Mouse (Mus musculus) heart, embryonic 12.5 days (tissue): ENCODE results near the gene Btbd8. TPM values are rescaled to one million over a fixed set of nuclear protein-coding genes. Genes with fewer than 3 reads are reported as not detected.

Source experiments
- ATAC-seq: fragments of 200-750 bp; cut with Nextera tagmentation; 2 replicates; pipeline ENCODE4 v1.8.0; 2017; ENCODE audit warnings: moderate TSS enrichment, moderate library complexity; ENCODE audit not compliant: insufficient number of reproducible peaks, low FRiP score
- H3K27ac ChIP-seq: fragments of 300-500 bp; sonication (generic); 2 replicates; pipeline ENCODE4 v1.5.1; 2016; ENCODE audit warnings: mild to moderate bottlenecking, moderate library complexity; ENCODE audit not compliant: poor library complexity, severe bottlenecking
- H3K27me3 ChIP-seq: fragments of 300-500 bp; sonication (generic); replicated peaks from 2 replicates; pipeline ENCODE4 v1.6.1; 2016; ENCODE audit warnings: mild to moderate bottlenecking, moderate library complexity
- H3K36me3 ChIP-seq: fragments of 300-500 bp; sonication (generic); 2 replicates; pipeline ENCODE4 v1.6.1; 2016; ENCODE audit warnings: mild to moderate bottlenecking, moderate library complexity
- H3K4me1 ChIP-seq: fragments of 300-500 bp; sonication (generic); replicated peaks from 2 replicates; pipeline ENCODE4 v1.6.1; 2016; ENCODE audit warnings: mild to moderate bottlenecking
- H3K4me2 ChIP-seq: fragments of 300-500 bp; sonication (generic); 2 replicates; pipeline ENCODE4 v1.6.1; 2016; ENCODE audit warnings: mild to moderate bottlenecking, moderate library complexity
- H3K4me3 ChIP-seq: fragments of 300-500 bp; sonication (generic); 2 replicates; pipeline ENCODE4 v1.5.1; 2016; ENCODE audit warnings: mild to moderate bottlenecking
- H3K9ac ChIP-seq: fragments of 300-500 bp; sonication (generic); 2 replicates; pipeline ENCODE4 v1.6.1; 2016; ENCODE audit warnings: mild to moderate bottlenecking, moderate library complexity
- H3K9me3 ChIP-seq: fragments of 300-500 bp; sonication (generic); replicated peaks from 2 replicates; pipeline ENCODE4 v1.6.1; 2016; ENCODE audit warnings: mild to moderate bottlenecking, moderate library complexity
- WGBS: fragments of 180-500 bp; shearing (Covaris S2); methylation state at CpG from one replicate; pipeline ENCODE4 v1.1.7; 2016; 5-methylcytosine and 5-hydroxymethylcytosine counted together
- polyA plus RNA-seq: library from polyadenylated mRNA; unstranded; fragments of >200 nt; fragmentation: Nextera tagmentation; extraction: Ambion mirVana; gene quantifications from 2 replicates; pipeline ENCODE4 v1.2.1, GENCODE M21; 2016

Btbd8 gene
- polyA plus RNA-seq, 1 experiment from 2014 or later = 4.4 TPM

- WGBS = 70% methylated on average over 2 of the region's 2 CpGs
- Histone ChIP-seq H3K4me2 (no peak overlapping the region), H3K4me1 (no peaks in the 10 kb centered on the region)
Observed at GRCm38 (mm10) chr5:107415098-107415497, 22.7 kb upstream of the Btbd8 start.

DNA sequence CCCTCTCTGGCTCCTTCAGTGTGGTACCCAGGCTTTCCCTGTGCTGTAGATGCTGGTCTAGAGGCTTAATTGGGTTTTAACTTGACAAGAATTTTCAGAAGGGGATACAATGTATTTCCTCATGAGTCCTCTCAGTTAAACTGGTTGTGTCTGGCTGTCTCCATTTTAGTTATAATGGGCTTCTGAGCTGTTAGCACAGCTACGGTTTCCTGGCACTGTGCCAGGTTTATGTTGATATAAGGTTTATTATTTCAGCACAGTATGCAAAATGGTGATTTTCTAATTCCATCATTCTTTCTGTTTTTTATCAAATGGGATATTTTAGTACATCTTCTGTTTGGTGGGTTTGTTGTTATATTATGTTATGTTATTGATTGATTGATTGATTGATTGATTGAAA is 16.1 kb upstream of the Btbd8 start:
- no peaks in the 10 kb centered on the region for H3K4me1 ChIP-seq
- no peak overlapping the region for H3K4me2 ChIP-seq
- H3K27me3 ChIP-seq = no peaks in the 10 kb centered on the region
- H3K4me3 ChIP-seq = no peak overlapping the region
- H3K27ac ChIP-seq = no peak overlapping the region
- ATAC-seq = no peak
- no peaks in the 10 kb centered on the region for H3K9me3 ChIP-seq
- 40% methylated on average over 1 of the region's 1 CpGs for WGBS
- no peak overlapping the region for H3K9ac ChIP-seq
- no peaks in the 10 kb centered on the region for H3K36me3 ChIP-seq

More at GRCm38 (mm10) chr5:107415098-107415497, 22.7 kb upstream of the Btbd8 start:
- H3K36me3 ChIP-seq = no peaks in the 10 kb centered on the region
- H3K4me3 ChIP-seq = no peak overlapping the region
- no peaks in the 10 kb centered on the region for H3K9me3 ChIP-seq
- no peaks in the 10 kb centered on the region for H3K27me3 ChIP-seq
- no peak overlapping the region for H3K27ac ChIP-seq
- H3K9ac ChIP-seq = no peak overlapping the region
- no peak for ATAC-seq

DNA sequence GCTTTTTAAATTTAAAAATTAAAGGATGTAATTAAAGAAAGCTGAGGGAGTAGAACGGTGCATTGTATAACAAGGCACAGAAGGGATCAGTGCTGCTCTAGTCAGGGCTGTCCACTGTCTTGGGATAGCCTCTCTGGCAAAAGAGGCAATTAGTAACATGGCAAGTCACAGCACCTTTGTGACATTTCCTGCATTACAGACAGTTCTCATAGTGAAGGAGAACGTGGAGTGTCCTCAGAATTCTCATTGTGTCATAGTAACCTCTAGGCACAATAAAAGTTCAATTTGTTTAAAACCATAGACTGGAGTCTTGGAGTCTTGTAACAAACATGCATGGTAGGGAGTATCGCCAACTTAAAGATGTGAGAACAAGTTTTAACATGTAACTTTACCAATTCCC is 6.5 kb upstream of the Btbd8 start, which contains the start of gene Lpcat2b:
TSS of gene Lpcat2b (plus strand) at position 301 of the 400 bp plus-strand sequence.
- 66% methylated on average over 3 of the region's 3 CpGs for WGBS
- no peak within 1 kb of the TSS for H3K4me2 ChIP-seq
- H3K36me3 ChIP-seq = no peaks in the 10 kb centered on the region

GRCm38 (mm10) chr5:107434001-107434400 is 3.8 kb upstream of the Btbd8 start:
- ATAC-seq = no peak
- WGBS = 72% methylated on average over 5 of the region's 5 CpGs
- Histone ChIP-seq H3K9me3 (no peaks in the 10 kb centered on the region), H3K27me3 (peaks cover 9% of the 10 kb centered on the region; the same call in 1 of the 2 replicates), H3K9ac (no peak overlapping the region), H3K4me3 (no peak overlapping the region), H3K4me1 (peaks cover 5% of the 10 kb centered on the region; the same call in 1 of the 2 replicates), H3K27ac (no peak overlapping the region), H3K4me2 (no peak overlapping the region), H3K36me3 (no peaks in the 10 kb centered on the region)

More for the DNA sequence above, 6.5 kb upstream of the Btbd8 start, which contains the start of gene Lpcat2b:
- ATAC-seq = no peak
- no peak within 1 kb of the TSS for H3K27ac ChIP-seq
- no peak within 1 kb of the TSS for H3K9ac ChIP-seq
- no peaks in the 10 kb centered on the region for H3K9me3 ChIP-seq
- no peak within 1 kb of the TSS for H3K4me3 ChIP-seq
- no peaks in the 10 kb centered on the region for H3K4me1 ChIP-seq
- peaks cover 12% of the 10 kb centered on the region; the same call in 1 of the 2 replicates for H3K27me3 ChIP-seq

GRCm38 (mm10) chr5:107436185-107436584 is 1.6 kb upstream of the Btbd8 start:
- ATAC-seq = no peak
- H3K4me3 ChIP-seq = no peak overlapping the region
- WGBS = 80% methylated on average over 6 of the region's 6 CpGs

DNA sequence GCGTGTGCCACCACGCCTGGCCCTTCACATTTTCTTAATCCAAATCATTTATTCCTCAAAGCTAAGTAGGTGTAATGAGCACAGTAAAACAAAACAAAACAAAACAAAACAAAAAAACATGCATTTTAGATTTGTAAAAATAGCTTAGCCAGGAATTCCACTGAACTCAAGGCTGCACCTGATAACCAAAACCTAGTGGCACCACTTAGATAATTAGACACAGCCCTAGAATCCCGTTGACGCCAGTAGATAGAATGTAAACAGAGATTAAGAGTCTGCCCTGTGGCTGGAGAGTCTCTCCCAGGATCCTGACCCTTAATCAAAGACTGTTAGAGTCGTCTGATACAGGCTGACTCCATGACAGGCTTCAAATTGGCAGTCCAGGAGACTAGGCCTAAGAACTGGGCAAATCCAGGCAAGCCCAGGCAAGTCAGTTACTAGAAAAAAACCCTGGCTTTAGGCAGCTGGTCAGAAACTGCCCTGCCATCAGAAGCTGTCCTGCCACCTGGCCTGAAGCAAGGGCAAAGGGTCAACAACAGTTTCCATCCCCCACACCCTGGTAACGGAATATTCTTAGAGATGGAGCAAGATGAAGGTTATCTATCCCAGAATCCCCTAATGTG is 1.1 kb upstream of the Btbd8 start:
- no peaks in the 10 kb centered on the region for H3K36me3 ChIP-seq
- H3K4me1 ChIP-seq = peaks cover 5% of the 10 kb centered on the region; the same call in 1 of the 2 replicates
- H3K4me2 ChIP-seq = no peak overlapping the region
- H3K27me3 ChIP-seq = peaks cover 9% of the 10 kb centered on the region; the same call in 1 of the 2 replicates
- no peaks in the 10 kb centered on the region for H3K9me3 ChIP-seq
- no peak overlapping the region for H3K9ac ChIP-seq
- ATAC-seq = no peak
- no peak overlapping the region for H3K27ac ChIP-seq
- 62% methylated on average over 6 of the region's 6 CpGs for WGBS
- no peak overlapping the region for H3K4me3 ChIP-seq

More at GRCm38 (mm10) chr5:107436185-107436584, 1.6 kb upstream of the Btbd8 start:
- Histone ChIP-seq H3K4me2 (no peak overlapping the region), H3K4me1 (peaks cover 5% of the 10 kb centered on the region; the same call in 1 of the 2 replicates), H3K9me3 (no peaks in the 10 kb centered on the region), H3K9ac (no peak overlapping the region), H3K27me3 (peaks cover 9% of the 10 kb centered on the region; the same call in 1 of the 2 replicates), H3K27ac (no peak overlapping the region), H3K36me3 (no peaks in the 10 kb centered on the region)

GRCm38 (mm10) chr5:107438353-107438752 is 556 bp downstream of the Btbd8 start:
- WGBS = 23% methylated on average over 7 of the region's 7 CpGs
- 0 out of 2 replicates have a peak, but pooled peaks cover under 1% of the 10 kb centered on the region for H3K27me3 ChIP-seq
- H3K36me3 ChIP-seq = no peaks in the 10 kb centered on the region
- peak overlapping the region; percentile 90 for H3K9ac ChIP-seq
- peaks cover 5% of the 10 kb centered on the region; the same call in 1 of the 2 replicates for H3K4me1 ChIP-seq
- H3K4me3 ChIP-seq = peak overlapping the region; percentile 87
- H3K27ac ChIP-seq = peak overlapping the region; percentile 71; the same call in 1 of the 2 replicates
- H3K4me2 ChIP-seq = peak overlapping the region; percentile 73
- no peak for ATAC-seq
- H3K9me3 ChIP-seq = no peaks in the 10 kb centered on the region

GRCm38 (mm10) chr5:107441881-107442280 is 4.1 kb downstream of the Btbd8 start:
- H3K9ac ChIP-seq = no peak overlapping the region
- WGBS = 70% methylated on average over 5 of the region's 5 CpGs
- no peak overlapping the region for H3K27ac ChIP-seq
- no peak overlapping the region for H3K4me3 ChIP-seq
- no peaks in the 10 kb centered on the region for H3K9me3 ChIP-seq
- no peaks in the 10 kb centered on the region for H3K27me3 ChIP-seq
- peaks cover 6% of the 10 kb centered on the region for H3K36me3 ChIP-seq
- no peak overlapping the region for H3K4me2 ChIP-seq
- ATAC-seq = no peak
- H3K4me1 ChIP-seq = peaks cover 5% of the 10 kb centered on the region; the same call in 1 of the 2 replicates

DNA sequence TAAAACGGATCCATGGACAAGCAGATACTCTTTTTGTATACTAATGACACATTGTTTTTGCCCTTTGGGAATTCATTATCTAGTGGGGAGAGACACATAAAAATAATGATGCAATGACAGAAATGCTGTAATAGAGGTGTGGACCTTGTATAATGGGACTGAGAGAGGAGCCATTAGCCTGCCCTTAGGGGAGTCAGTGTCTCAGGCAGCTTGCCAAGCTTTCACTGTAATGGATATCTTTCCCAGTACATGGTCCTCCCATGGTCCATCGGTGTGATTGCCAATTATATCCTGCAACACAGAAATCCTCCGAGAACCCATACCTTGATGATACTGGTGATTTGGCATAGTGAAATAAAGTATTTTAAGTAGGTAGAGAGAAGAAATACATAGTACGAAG is 6.5 kb downstream of the Btbd8 start:
- H3K4me1 ChIP-seq = no peaks in the 10 kb centered on the region
- no peak overlapping the region for H3K4me3 ChIP-seq
- no peak overlapping the region for H3K9ac ChIP-seq
- H3K27ac ChIP-seq = no peak overlapping the region
- H3K36me3 ChIP-seq = peaks cover 6% of the 10 kb centered on the region
- no peaks in the 10 kb centered on the region for H3K27me3 ChIP-seq
- H3K4me2 ChIP-seq = no peak overlapping the region
- H3K9me3 ChIP-seq = no peaks in the 10 kb centered on the region
- 83% methylated on average over 4 of the region's 4 CpGs for WGBS
- ATAC-seq = no peak

DNA sequence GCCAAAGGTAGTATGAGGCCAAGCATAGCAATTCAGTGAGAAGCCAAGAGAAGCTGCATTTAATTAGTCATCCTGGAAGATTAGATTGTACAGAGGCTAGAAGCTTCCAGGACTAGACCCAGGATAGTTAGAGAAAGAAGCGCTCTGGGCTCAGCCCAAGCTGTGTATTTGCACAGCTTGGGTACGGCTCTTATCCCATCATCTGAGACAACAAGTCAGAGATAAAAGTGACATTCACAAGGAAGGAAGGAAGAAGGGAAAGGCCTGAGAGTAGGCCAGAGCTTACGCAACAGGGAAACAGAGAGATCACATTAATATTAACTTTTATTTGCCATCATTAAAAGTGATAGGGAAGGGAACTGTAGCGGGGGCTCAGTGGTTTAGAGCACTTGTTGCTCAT is 10.2 kb downstream of the Btbd8 start:
- Histone ChIP-seq H3K4me2 (no peak overlapping the region), H3K9ac (no peak overlapping the region), H3K4me3 (no peak overlapping the region), H3K27ac (no peak overlapping the region), H3K27me3 (no peaks in the 10 kb centered on the region), H3K4me1 (no peaks in the 10 kb centered on the region), H3K36me3 (peaks cover 11% of the 10 kb centered on the region), H3K9me3 (no peaks in the 10 kb centered on the region)
- ATAC-seq = no peak
- WGBS = 73% methylated on average over 4 of the region's 4 CpGs

DNA sequence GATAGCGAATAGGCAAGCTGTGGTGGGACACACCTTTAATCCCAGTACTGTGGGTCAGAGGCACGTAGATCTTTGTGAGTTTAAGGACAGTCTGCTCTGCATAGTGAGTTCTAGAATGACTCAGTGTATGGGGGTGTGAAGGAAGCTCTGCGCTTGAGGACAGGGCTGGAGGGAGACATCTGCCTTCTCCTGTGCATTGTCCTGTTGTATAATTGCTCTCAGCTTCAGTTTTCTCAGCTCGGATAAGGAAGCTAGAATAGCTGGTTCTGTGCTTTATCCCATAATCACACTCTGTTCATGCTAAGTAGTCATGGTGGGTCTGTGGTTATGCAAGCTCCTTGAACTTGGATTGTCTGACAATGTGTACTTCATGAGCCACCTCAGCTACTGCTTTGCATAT is 11.0 kb downstream of the Btbd8 start:
- Histone ChIP-seq H3K4me1 (no peaks in the 10 kb centered on the region), H3K9ac (no peak overlapping the region), H3K27me3 (no peaks in the 10 kb centered on the region), H3K9me3 (no peaks in the 10 kb centered on the region), H3K4me2 (no peak overlapping the region), H3K27ac (no peak overlapping the region), H3K4me3 (no peak overlapping the region), H3K36me3 (peaks cover 11% of the 10 kb centered on the region)
- ATAC-seq = no peak
- 84% methylated on average over 4 of the region's 4 CpGs for WGBS
